21 mouse cellular contexts compared by ENCODE assay signal in genomic region chr8:86919262-86919661, GRCm38 (mm10).
"Had no signal": no experiment of that assay in that cellular context is flagged by ENCODE, and none has a peak within 500 bp of the region (broad histone marks: within the 10 kb centered on the region; RNA-seq: fewer than 3 reads in every experiment).

No protein-coding gene starts in this region.

- H3K27me3 ChIP-seq: heart, embryonic 13.5 days; heart, embryonic 15.5 days; hindbrain, embryonic 13.5 days; hindbrain, embryonic 15.5 days had no signal

- DNase-seq: gastrocnemius, postnatal 36 days; heart, adult 18-20 months; heart, postnatal 14 days; heart, postnatal 36 days; kidney, adult 18-20 months; kidney, adult 8-10 months; kidney, postnatal 10 days; kidney, postnatal 4 days; liver; liver, embryonic 13.5 days had no signal

- H3K9ac ChIP-seq: heart, embryonic 13.5 days; heart, embryonic 15.5 days; hindbrain, embryonic 13.5 days; hindbrain, embryonic 15.5 days; limb, embryonic 12.5 days; liver, embryonic 13.5 days had no signal

- H3K4me2 ChIP-seq: heart, embryonic 13.5 days; heart, embryonic 15.5 days; hindbrain, embryonic 13.5 days; hindbrain, embryonic 15.5 days; limb, embryonic 12.5 days; liver, embryonic 11.5 days; liver, embryonic 13.5 days had no signal

- H3K9me3 ChIP-seq: heart, embryonic 10.5 days; heart, embryonic 13.5 days; heart, embryonic 15.5 days; hindbrain, embryonic 13.5 days; hindbrain, embryonic 15.5 days; limb, embryonic 10.5 days; limb, embryonic 12.5 days; liver, embryonic 13.5 days had no signal

- H3K36me3 ChIP-seq: heart, embryonic 10.5 days; heart, embryonic 13.5 days; heart, embryonic 15.5 days; hindbrain, embryonic 13.5 days; hindbrain, embryonic 15.5 days; limb, embryonic 10.5 days; limb, embryonic 12.5 days; liver, embryonic 13.5 days had no signal

- H3K4me3 ChIP-seq: heart, embryonic 10.5 days; heart, embryonic 13.5 days; heart, embryonic 15.5 days; hindbrain, embryonic 13.5 days; hindbrain, embryonic 15.5 days; layer of hippocampus, adult 2 months; left cerebral cortex, adult 2 months; limb, embryonic 10.5 days; limb, embryonic 12.5 days; liver, embryonic 13.5 days had no signal

- ATAC-seq: hindbrain, postnatal 0 days had no signal

- H3K4me1 ChIP-seq: liver, embryonic 13.5 days had no signal

- H3K27ac ChIP-seq: heart, embryonic 10.5 days; heart, embryonic 13.5 days; heart, embryonic 15.5 days; hindbrain, embryonic 13.5 days; hindbrain, embryonic 15.5 days; hindbrain, postnatal 0 days; layer of hippocampus, adult 2 months; left cerebral cortex, adult 2 months; limb, embryonic 10.5 days; limb, embryonic 12.5 days; liver, embryonic 13.5 days had no signal
